Mouse (Mus musculus) small intestine, adult 2 months (tissue): ENCODE results near the gene Alox5ap. TPM values are rescaled to one million over a fixed set of nuclear protein-coding genes. Genes with fewer than 3 reads are reported as not detected.

ENCODE experiments used
- H3K27ac ChIP-seq: fragments of 200-500 bp; 2 replicates; pipeline ENCODE4 v1.5.1; 2012; ENCODE audit warnings: low read depth, low read length, control low read depth, inconsistent platforms; ENCODE audit not compliant: insufficient read depth
- H3K27me3 ChIP-seq: fragments of 200-500 bp; 2 replicates; pipeline ENCODE4 v1.6.1; 2012; ENCODE audit warnings: mild to moderate bottlenecking, moderate library complexity, low read length, inconsistent platforms; ENCODE audit not compliant: control insufficient read depth, insufficient read depth
- H3K36me3 ChIP-seq: fragments of 200-500 bp; 2 replicates; pipeline ENCODE4 v1.6.1; 2012; ENCODE audit warnings: mild to moderate bottlenecking, low read length, control low read depth, inconsistent platforms; ENCODE audit not compliant: control insufficient read depth, insufficient read depth
- H3K4me1 ChIP-seq: fragments of 200-500 bp; 2 replicates; pipeline ENCODE4 v1.6.1; 2012; ENCODE audit warnings: low read length, inconsistent platforms, mixed read lengths; ENCODE audit not compliant: control insufficient read depth, insufficient read depth, insufficient read length
- H3K4me3 ChIP-seq: fragments of 200-500 bp; 2 replicates; pipeline ENCODE4 v1.5.1; 2012; ENCODE audit warnings: low read depth, mild to moderate bottlenecking, control low read depth, inconsistent platforms, low read length, moderate library complexity
- CTCF ChIP-seq: fragments of 200-500 bp; IDR thresholded peaks from 2 replicates; pipeline ENCODE4 v1.5.1; 2012; ENCODE audit warnings: low read depth, mild to moderate bottlenecking, control low read depth, inconsistent platforms, low read length, moderate library complexity, mixed read lengths; ENCODE audit not compliant: insufficient replicate concordance, insufficient read length; ENCODE audit errors: extremely low read depth
- POLR2A ChIP-seq: fragments of 200-500 bp; IDR thresholded peaks from 2 replicates; pipeline ENCODE4 v1.6.1; 2012; ENCODE audit warnings: low read depth, mild to moderate bottlenecking, control low read depth, inconsistent platforms, low read length, moderate library complexity
- WGBS: fragments of 180-500 bp; shearing (Covaris S2); methylation state at CpG from one replicate; pipeline ENCODE4 v1.1.7; 2018; 5-methylcytosine and 5-hydroxymethylcytosine counted together
- polyA plus RNA-seq: library from polyadenylated mRNA; depleted of rRNA; stranded (reverse); fragments of >200 nt; gene quantifications from 2 replicates; pipeline ENCODE4 v1.2.3, GENCODE M21; 2012

The Alox5ap gene
- polyA plus RNA-seq, 1 experiment, result 12.3 TPM

DNA sequence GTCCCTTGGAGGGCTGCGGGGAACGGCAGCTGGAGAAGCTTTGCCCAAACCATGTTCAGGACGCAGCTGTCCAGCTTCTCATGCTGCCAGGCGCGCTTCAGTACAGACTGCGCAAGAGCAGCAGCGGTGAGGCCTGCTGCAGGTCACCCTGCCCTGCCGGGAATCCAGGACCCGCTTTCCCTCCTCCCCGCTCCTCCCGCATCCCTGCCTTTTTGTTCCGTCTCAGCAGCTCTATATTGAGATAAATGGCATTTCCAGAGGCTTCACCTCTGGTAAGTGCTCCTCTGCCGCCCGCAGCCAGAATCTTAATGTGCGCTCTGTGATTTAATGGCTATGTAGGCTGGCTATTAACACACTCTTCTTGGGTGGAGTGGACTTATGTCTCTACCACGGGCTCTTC, 5.5 kb upstream of the Alox5ap start:
- Histone ChIP-seq H3K36me3 (no peaks in the 10 kb centered on the region), H3K4me1 (no peaks in the 10 kb centered on the region), H3K4me3 (no peak overlapping the region), H3K27ac (no peak overlapping the region), H3K27me3 (no peaks in the 10 kb centered on the region)
- TF ChIP-seq POLR2A (no peak), CTCF (no peak)
- WGBS, result 64% methylated on average over 16 of the region's 16 CpGs

DNA sequence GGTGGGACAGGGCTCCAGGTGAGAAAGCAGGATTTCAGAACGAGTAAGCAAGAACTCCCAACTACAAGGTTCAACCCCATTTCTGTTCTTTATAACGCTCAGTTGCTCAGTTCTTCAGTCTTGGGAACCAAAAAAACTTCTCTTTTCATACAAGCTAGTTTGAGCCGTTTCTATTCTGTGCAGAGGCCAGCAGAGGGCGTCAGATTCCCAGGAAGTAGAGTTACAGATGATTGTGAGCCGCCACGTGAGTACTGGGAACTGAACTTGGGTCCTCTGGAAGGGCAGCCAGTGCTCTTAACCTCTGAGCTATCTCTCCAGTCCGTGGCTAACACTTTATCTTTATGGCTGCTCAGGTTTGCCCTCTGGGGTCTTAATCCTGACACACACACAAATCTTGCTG, 3.1 kb upstream of the Alox5ap start:
- TF ChIP-seq CTCF (no peak), POLR2A (no peak)
- 76% methylated on average over 7 of the region's 7 CpGs for WGBS

DNA sequence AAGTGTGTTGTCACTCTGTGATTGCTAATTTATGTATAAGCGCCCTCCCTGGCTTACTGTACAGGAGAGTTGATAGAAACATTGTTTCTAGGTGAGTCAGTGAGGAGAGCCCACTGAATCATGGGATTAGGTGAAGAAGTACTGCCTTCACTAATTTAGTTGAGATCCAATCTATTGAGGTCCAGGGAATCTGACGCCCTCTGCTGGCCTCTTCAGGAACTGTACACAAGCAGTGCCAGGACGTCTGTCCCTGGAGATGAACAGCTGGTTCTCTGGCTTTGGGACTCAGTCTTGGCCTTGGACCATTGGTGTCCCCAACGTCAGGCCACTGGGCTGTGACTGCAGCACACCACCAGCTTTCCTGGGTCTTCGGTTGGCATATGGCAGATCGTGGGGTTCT, 2.7 kb upstream of the Alox5ap start:
- WGBS, result 59% methylated on average over 6 of the region's 6 CpGs
- Histone ChIP-seq H3K27ac (no peak overlapping the region), H3K4me3 (no peak overlapping the region), H3K4me1 (no peaks in the 10 kb centered on the region), H3K27me3 (no peaks in the 10 kb centered on the region), H3K36me3 (no peaks in the 10 kb centered on the region)
- TF ChIP-seq POLR2A (no peak), CTCF (peak; percentile 20; the same call in 1 of the 2 replicates)

More for the DNA sequence above, 3.1 kb upstream of the Alox5ap start:
- Histone ChIP-seq H3K27ac (no peak overlapping the region), H3K27me3 (no peaks in the 10 kb centered on the region), H3K4me1 (no peaks in the 10 kb centered on the region), H3K36me3 (no peaks in the 10 kb centered on the region), H3K4me3 (no peak overlapping the region)

DNA sequence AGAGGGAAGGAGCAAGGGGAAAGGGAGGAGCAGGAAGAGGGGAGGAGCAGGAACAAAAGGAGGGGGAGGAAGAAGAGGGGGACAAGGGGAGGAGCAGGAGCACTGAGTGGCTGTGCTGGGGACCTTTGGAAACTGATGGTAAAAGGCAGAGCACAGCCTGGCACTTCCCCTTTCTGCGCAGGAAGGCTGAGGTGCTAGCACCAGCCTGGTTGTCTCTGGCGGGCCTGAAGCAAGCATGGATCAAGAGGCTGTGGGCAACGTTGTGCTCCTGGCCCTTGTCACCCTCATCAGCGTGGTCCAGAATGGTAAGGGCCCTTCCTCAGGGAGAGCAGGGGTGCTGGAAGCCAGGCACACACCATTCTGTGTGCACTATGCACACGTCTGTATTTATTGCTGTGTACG, 312 bp downstream of the Alox5ap start:
- Histone ChIP-seq H3K27me3 (no peaks in the 10 kb centered on the region), H3K4me1 (no peaks in the 10 kb centered on the region), H3K36me3 (no peaks in the 10 kb centered on the region), H3K27ac (no peak overlapping the region), H3K4me3 (peak overlapping the region; percentile 19)
- WGBS, result 42% methylated on average over 6 of the region's 6 CpGs
- TF ChIP-seq CTCF (no peak), POLR2A (no peak)

DNA sequence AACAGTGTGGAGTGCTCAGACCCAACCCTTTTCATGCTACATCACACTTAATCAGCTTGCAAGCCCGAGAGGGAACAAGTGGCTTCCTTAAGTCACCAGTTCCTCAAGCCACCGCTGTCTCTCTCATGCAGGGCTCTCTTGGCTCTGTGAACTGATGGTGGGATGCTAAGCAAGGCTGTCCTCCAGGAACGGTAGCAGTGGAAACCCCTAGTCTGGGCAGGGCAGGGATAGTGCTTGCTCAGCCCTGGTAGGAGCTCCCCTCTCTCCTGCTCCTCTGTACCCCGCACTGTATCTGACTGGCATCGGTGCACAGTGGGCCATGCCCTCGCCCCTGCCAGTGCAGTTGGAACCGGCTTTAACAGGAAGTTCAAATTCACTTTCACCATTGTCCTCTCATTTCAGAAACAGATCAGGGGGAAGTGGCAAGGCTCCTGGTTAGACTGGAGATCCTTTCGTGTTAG, 2.2 kb downstream of the Alox5ap start:
- WGBS, result 53% methylated on average over 8 of the region's 8 CpGs
- Histone ChIP-seq H3K27me3 (no peaks in the 10 kb centered on the region), H3K4me3 (no peak overlapping the region), H3K27ac (no peak overlapping the region), H3K4me1 (no peaks in the 10 kb centered on the region), H3K36me3 (no peaks in the 10 kb centered on the region)
- no peak for TF ChIP-seq CTCF
- no peak for TF ChIP-seq POLR2A

DNA sequence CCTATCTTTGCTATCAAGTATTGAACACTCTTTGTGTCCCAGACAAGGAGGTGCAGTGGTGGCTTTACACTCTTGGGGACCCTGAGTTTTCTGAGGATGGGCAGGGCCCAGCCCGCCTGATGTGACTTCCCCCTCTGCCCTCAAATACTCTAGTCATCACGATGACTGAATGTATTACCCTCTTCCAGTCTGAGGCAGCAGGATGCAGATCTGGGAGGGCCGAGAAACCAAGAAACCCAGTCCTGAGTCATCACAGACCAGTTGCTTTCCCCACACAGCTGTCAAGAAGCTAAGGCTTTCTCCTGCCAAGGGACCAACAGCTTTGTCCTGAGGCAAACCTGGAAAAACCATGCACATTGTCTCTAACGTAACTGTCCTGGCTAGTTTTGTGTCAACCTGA, 2.9 kb downstream of the Alox5ap start:
- Histone ChIP-seq H3K4me1 (no peaks in the 10 kb centered on the region), H3K4me3 (no peak overlapping the region), H3K36me3 (no peaks in the 10 kb centered on the region), H3K27ac (0 out of 2 replicates have a peak overlapping the region, but pooled peaks have one; percentile 22), H3K27me3 (no peaks in the 10 kb centered on the region)
- TF ChIP-seq POLR2A, result no peak
- TF ChIP-seq CTCF, result no peak
- WGBS, result 70% methylated on average over 4 of the region's 4 CpGs

DNA sequence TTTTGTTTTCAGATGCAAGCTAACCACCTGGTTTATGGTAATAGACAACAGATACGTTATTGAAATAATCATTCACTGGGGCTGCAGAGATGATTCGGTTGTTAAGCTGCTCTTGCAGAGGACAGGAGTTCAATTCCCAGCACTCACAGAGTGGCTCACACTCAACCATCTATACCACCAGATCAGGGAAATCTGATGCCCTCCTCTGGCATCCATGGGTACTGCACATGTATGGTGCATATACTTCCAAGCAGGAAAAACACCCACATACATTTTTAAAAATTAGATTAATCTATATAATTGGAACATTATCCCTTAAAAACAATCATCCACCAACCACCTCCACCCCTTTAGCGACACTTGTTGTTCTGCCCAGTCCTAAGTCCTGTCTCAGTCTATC, 6.7 kb downstream of the Alox5ap start:
- 92% methylated on average over 3 of the region's 3 CpGs for WGBS
- TF ChIP-seq POLR2A (no peak), CTCF (no peak)
- no peaks in the 10 kb centered on the region for H3K4me1 ChIP-seq
- no peak overlapping the region for H3K4me3 ChIP-seq
- H3K36me3 ChIP-seq, result no peaks in the 10 kb centered on the region
- H3K27me3 ChIP-seq, result no peaks in the 10 kb centered on the region
- H3K27ac ChIP-seq, result no peak overlapping the region
